Mouse (Mus musculus) lung, embryonic 14.5 days (tissue): ENCODE results near the gene Gp1ba. TPM values are rescaled to one million over a fixed set of nuclear protein-coding genes. Genes with fewer than 3 reads are reported as not detected.
A peak's percentile ranks its signal among the peaks of the same experiment; 100 is the strongest.

Source experiments
- ATAC-seq: fragments of 200-750 bp; cut with Nextera tagmentation; 2 replicates; pipeline ENCODE4 v1.8.0; 2017; ENCODE audit warnings: mild to moderate bottlenecking, moderate TSS enrichment, moderate library complexity; ENCODE audit not compliant: insufficient read depth
- DNase-seq: peaks from one replicate; pipeline ENCODE4 v3.0.0-alpha.2; 2015
- H3K27ac ChIP-seq: fragments of 300-500 bp; sonication (generic); 2 replicates; pipeline ENCODE4 v1.5.1; 2014; ENCODE audit warnings: low read depth, mild to moderate bottlenecking, moderate library complexity
- H3K27me3 ChIP-seq: fragments of 300-500 bp; sonication (generic); 2 replicates; pipeline ENCODE4 v1.6.1; 2014; ENCODE audit warnings: low read length, control low read depth; ENCODE audit not compliant: insufficient read depth
- H3K36me3 ChIP-seq: fragments of 300-500 bp; sonication (generic); 2 replicates; pipeline ENCODE4 v1.6.1; 2014; ENCODE audit warnings: control low read depth; ENCODE audit not compliant: insufficient read depth
- H3K4me1 ChIP-seq: fragments of 300-500 bp; sonication (generic); 2 replicates; pipeline ENCODE4 v1.6.1; 2014; ENCODE audit warnings: antibody characterized with exemption, control low read depth; ENCODE audit not compliant: insufficient read depth
- H3K4me2 ChIP-seq: fragments of 300-500 bp; sonication (generic); 2 replicates; pipeline ENCODE4 v1.6.1; 2014; ENCODE audit warnings: mild to moderate bottlenecking
- H3K4me3 ChIP-seq: fragments of 300-500 bp; sonication (generic); 2 replicates; pipeline ENCODE4 v1.5.1; 2014; ENCODE audit warnings: low read depth, low read length
- H3K9ac ChIP-seq: fragments of 300-500 bp; sonication (generic); 2 replicates; pipeline ENCODE4 v1.6.1; 2014
- H3K9me3 ChIP-seq: fragments of 300-500 bp; sonication (generic); 2 replicates; pipeline ENCODE4 v1.6.1; 2016; ENCODE audit warnings: low read depth, low read length, control low read depth
- CTCF ChIP-seq: IDR thresholded peaks from 2 replicates; pipeline ENCODE4 v1.5.1; 2016; ENCODE audit warnings: antibody characterized with exemption, low read depth
- WGBS: fragments of 180-500 bp; shearing (Covaris S2); extraction: QIAGEN DNeasy Blood & Tissue Kit; methylation state at CpG from one replicate; pipeline ENCODE4 v1.1.7; 2014; 5-methylcytosine and 5-hydroxymethylcytosine counted together
- polyA plus RNA-seq: library from polyadenylated mRNA; unstranded; fragments of >200 nt; fragmentation: Nextera tagmentation; extraction: Ambion mirVana; gene quantifications from 2 replicates; pipeline ENCODE4 v1.2.1, GENCODE M21; 2014

The Gp1ba gene
- polyA plus RNA-seq, 1 experiment from 2014 or later, result 1.1 TPM

- H3K4me3 ChIP-seq, result peak within 1 kb of the TSS; percentile 40
- peak within 1 kb of the TSS; percentile 55 for H3K9ac ChIP-seq
- peaks cover 10% of the 10 kb centered on the region; the same call in 1 of the 2 replicates for H3K4me1 ChIP-seq
- H3K27me3 ChIP-seq, result no peaks in the 10 kb centered on the region
- DNase-seq (no peak), ATAC-seq (no peak)
- H3K4me2 ChIP-seq, result peak within 1 kb of the TSS; percentile 76
- 14% methylated on average over 21 of the region's 21 CpGs for WGBS
- peak within 1 kb of the TSS; percentile 46; the same call in 1 of the 2 replicates for H3K27ac ChIP-seq
- H3K9me3 ChIP-seq, result no peaks in the 10 kb centered on the region
- H3K36me3 ChIP-seq, result peaks cover 29% of the 10 kb centered on the region; the same call in 1 of the 2 replicates
- no peak for TF ChIP-seq CTCF
Measured at GRCm38 (mm10) chr11:70615516-70616093, 23.3 kb upstream of the Gp1ba start, which contains the start of gene 4930544D05Rik. TSS of gene 4930544D05Rik (plus strand) at chr11:70615848.

- no peak within 1 kb of the TSS for H3K9ac ChIP-seq
- H3K4me2 ChIP-seq, result no peak within 1 kb of the TSS
- no peaks in the 10 kb centered on the region for H3K27me3 ChIP-seq
- H3K27ac ChIP-seq, result no peak within 1 kb of the TSS
- peaks cover 10% of the 10 kb centered on the region; the same call in 1 of the 2 replicates for H3K4me1 ChIP-seq
- 37% methylated on average over 1 of the region's 1 CpGs for WGBS
- no peaks in the 10 kb centered on the region for H3K36me3 ChIP-seq
- H3K9me3 ChIP-seq, result no peaks in the 10 kb centered on the region
- no peak for TF ChIP-seq CTCF
- no peak for ATAC-seq
- no peak within 1 kb of the TSS for H3K4me3 ChIP-seq
- DNase-seq, result no peak
Measured at GRCm38 (mm10) chr11:70619101-70619500, 19.8 kb upstream of the Gp1ba start, which contains the start of gene Chrne. TSS of gene Chrne (minus strand) at chr11:70619216.

GRCm38 (mm10) chr11:70621972-70622814 is 16.7 kb upstream of the Gp1ba start:
- H3K27me3 ChIP-seq, result no peaks in the 10 kb centered on the region
- H3K4me3 ChIP-seq, result no peak overlapping the region
- H3K36me3 ChIP-seq, result no peaks in the 10 kb centered on the region
- H3K9me3 ChIP-seq, result no peaks in the 10 kb centered on the region
- 28% methylated on average over 7 of the region's 7 CpGs for WGBS
- ATAC-seq (no peak), DNase-seq (peak; percentile 46)
- no peak overlapping the region for H3K4me2 ChIP-seq
- H3K9ac ChIP-seq, result no peak overlapping the region
- H3K4me1 ChIP-seq, result no peaks in the 10 kb centered on the region
- 0 out of 2 replicates have a peak overlapping the region, but pooled peaks have one; percentile 24 for H3K27ac ChIP-seq
- TF ChIP-seq CTCF, result no peak

GRCm38 (mm10) chr11:70623053-70623742 is 15.7 kb upstream of the Gp1ba start:
- TF ChIP-seq CTCF, result peak; percentile 45
- WGBS, result 70% methylated on average over 10 of the region's 10 CpGs
- Histone ChIP-seq H3K36me3 (no peaks in the 10 kb centered on the region), H3K9me3 (no peaks in the 10 kb centered on the region), H3K27me3 (no peaks in the 10 kb centered on the region), H3K4me3 (no peak overlapping the region), H3K9ac (no peak overlapping the region), H3K27ac (no peak overlapping the region), H3K4me2 (no peak overlapping the region), H3K4me1 (no peaks in the 10 kb centered on the region)
- ATAC-seq (no peak), DNase-seq (peak; percentile 34)

GRCm38 (mm10) chr11:70625473-70625872 is 13.4 kb upstream of the Gp1ba start:
- Histone ChIP-seq H3K4me1 (no peaks in the 10 kb centered on the region), H3K36me3 (no peaks in the 10 kb centered on the region), H3K27me3 (no peaks in the 10 kb centered on the region), H3K27ac (no peak overlapping the region), H3K4me2 (no peak overlapping the region), H3K9ac (no peak overlapping the region), H3K4me3 (no peak overlapping the region), H3K9me3 (no peaks in the 10 kb centered on the region)
- TF ChIP-seq CTCF, result peak; percentile 70
- ATAC-seq (no peak), DNase-seq (peak; percentile 77)
- 39% methylated on average over 4 of the region's 4 CpGs for WGBS

GRCm38 (mm10) chr11:70626877-70627276 is 12.0 kb upstream of the Gp1ba start:
- no peaks in the 10 kb centered on the region for H3K4me1 ChIP-seq
- H3K36me3 ChIP-seq, result no peaks in the 10 kb centered on the region
- TF ChIP-seq CTCF, result no peak
- no peak overlapping the region for H3K4me2 ChIP-seq
- ATAC-seq (no peak), DNase-seq (no peak)
- no peak overlapping the region for H3K4me3 ChIP-seq
- H3K27ac ChIP-seq, result no peak overlapping the region
- H3K9me3 ChIP-seq, result no peaks in the 10 kb centered on the region
- H3K27me3 ChIP-seq, result no peaks in the 10 kb centered on the region
- H3K9ac ChIP-seq, result no peak overlapping the region
- 60% methylated on average over 4 of the region's 4 CpGs for WGBS
